Mouse (Mus musculus) monocyte, adult 5-6 weeks (primary cell): Measurements from ENCODE around the gene Kdm2b. TPM values are rescaled to one million over a fixed set of nuclear protein-coding genes. Genes with fewer than 3 reads are reported as not detected.

Experiments used
- ATAC-seq: fragments of 153-309, 156-312 bp; replicated peaks from 2 replicates; pipeline ENCODE4 v1.8.0; 2017; ENCODE audit warnings: mild to moderate bottlenecking; ENCODE audit not compliant: low TSS enrichment, insufficient number of reproducible peaks, severe bottlenecking, poor library complexity, low FRiP score
- total RNA-seq: library from RNA; stranded (forward); fragments of 200-1000, 200-491, 200-594 nt; gene quantifications from 3 replicates; pipeline ENCODE4 v1.2.3, GENCODE M21; 2017

The Kdm2b gene
- total RNA-seq, 1 experiment from 2014 or later: 24.1 TPM

DNA sequence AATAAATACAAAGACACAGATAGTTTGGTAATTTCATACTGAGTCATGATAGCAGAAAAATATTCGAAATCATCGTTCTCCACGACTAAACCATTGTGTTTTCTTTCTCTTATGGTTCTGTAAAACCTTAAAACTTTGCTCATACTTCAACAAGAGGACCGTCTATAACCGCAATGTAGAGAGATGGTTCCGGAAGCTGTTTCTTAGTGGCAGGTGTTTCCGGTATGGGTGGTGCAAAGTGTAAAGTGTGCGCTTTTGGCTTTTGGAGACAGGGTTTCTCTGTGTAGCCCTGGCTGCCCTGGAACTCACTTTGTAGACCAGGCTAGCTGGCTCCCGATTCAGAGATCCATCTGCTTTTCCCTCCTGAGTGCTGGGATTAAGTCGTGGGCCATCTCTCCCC is 157.1 kb downstream of the Kdm2b start:
- no peak for ATAC-seq

GRCm38 (mm10) chr5:122825099-122825498 is 164.5 kb downstream of the Kdm2b start:
- no peak for ATAC-seq

DNA sequence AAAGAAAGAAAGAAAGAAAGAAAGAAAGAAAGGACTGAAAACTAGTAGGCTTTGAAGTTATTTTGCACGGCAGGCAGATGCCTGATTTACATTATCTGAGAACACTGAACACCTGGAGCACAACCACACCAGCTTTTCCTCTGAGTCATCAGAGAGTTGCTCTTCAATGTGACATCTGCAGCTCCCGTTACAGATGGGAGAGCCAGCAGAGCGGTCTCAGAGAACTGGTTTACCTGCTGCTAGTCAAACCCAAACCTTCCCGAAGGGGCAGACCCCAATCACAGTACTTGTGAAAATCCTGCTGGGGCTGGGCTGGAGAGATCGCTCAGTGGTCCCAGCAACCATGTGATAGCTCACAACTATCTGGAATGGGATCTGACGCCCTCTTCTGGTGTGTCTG is 165.2 kb downstream of the Kdm2b start:
- no peak for ATAC-seq

DNA sequence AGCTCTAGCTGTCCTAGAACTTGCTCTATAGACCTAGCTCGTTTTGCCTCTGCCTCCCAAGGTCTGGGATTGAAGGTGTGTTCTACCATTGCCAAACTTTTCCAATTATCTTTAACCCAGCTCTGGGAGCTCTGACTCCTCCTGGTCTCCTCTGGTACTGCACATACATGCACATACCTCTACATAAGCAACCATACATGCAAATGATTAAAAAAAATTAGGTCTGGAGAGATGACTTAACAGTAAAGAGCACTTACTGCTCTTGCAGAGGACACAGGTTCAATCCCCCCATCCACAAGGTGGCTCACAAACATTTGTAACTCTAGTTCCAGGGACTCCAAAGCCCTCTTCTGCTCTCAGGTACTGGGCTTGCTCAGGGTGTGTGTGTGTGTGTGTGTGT is 165.6 kb downstream of the Kdm2b start:
- ATAC-seq: no peak

DNA sequence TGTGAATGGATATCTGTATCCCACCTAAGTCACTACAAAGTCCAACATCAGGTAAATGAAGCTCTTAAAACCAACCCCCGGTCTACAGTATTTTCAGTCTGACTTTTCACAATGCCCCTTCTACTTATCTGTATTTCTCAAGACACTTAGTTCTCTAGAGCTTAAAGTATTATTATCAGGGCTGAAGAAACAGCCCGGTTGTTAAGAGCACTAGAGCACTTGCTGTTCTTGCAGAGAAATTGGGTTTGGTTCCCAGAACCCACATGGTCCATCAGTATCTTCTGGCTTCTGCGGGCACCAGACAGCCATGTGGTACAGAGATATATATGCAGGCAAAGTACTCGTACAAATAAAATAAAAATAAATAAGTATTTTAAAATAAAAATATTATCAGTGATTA is 167.2 kb downstream of the Kdm2b start:
- no peak for ATAC-seq

GRCm38 (mm10) chr5:122821524-122821885 is 168.1 kb downstream of the Kdm2b start:
- ATAC-seq: no peak; the same call in 1 of the 2 replicates

GRCm38 (mm10) chr5:122820777-122821523 is 168.7 kb downstream of the Kdm2b start, which contains the start of gene Anapc5:
Gene Anapc5, minus strand, starts transcription at chr5:122821339.
- peak; percentile 99 for ATAC-seq

Other genes with a start within 250 kb of the Kdm2b start
- gene Camkk2, start 210.4 kb downstream of the Kdm2b start, total RNA-seq: 63.5 to 74.7 TPM (median 70.1 TPM) in 3 replicates
- 141 to 157 TPM (median 145 TPM) in 3 replicates for gene Anapc5, start 168.5 kb downstream of the Kdm2b start, total RNA-seq
- 23.9 to 25.5 TPM (median 24.1 TPM) in 3 replicates for gene Rnf34, start 139.8 kb downstream of the Kdm2b start, total RNA-seq
- 14.6 to 21.8 TPM (median 17.2 TPM) in 3 replicates for gene Orai1, start 25.3 kb upstream of the Kdm2b start, total RNA-seq
- gene Morn3, start 57.2 kb upstream of the Kdm2b start, total RNA-seq: not detected in 3 replicates
- gene Tmem120b, start 78.6 kb upstream of the Kdm2b start, total RNA-seq: 0.67 to 3.5 TPM (median 2.0 TPM) in 3 replicates
- gene Rhof, start 142.9 kb upstream of the Kdm2b start, total RNA-seq: 18.8 to 40.6 TPM (median 30.1 TPM) in 3 replicates
- gene Setd1b, start 152.4 kb upstream of the Kdm2b start, total RNA-seq: 2.4 to 15.3 TPM (median 3.2 TPM) in 3 replicates
- 16.7 to 38.7 TPM (median 18.9 TPM) in 3 replicates for gene Psmd9, start 179.6 kb upstream of the Kdm2b start, total RNA-seq
- not detected in 3 replicates for gene Hpd, start 192.9 kb upstream of the Kdm2b start, total RNA-seq